Mouse (Mus musculus) lung, embryonic 14.5 days (tissue): Measurements from ENCODE around the gene Cd3e. TPM values are rescaled to one million over a fixed set of nuclear protein-coding genes. Genes with fewer than 3 reads are reported as not detected.

Experiments
- ATAC-seq: fragments of 200-750 bp; cut with Nextera tagmentation; 2 replicates; pipeline ENCODE4 v1.8.0; 2017; ENCODE audit warnings: mild to moderate bottlenecking, moderate TSS enrichment, moderate library complexity; ENCODE audit not compliant: insufficient read depth
- DNase-seq: peaks from one replicate; pipeline ENCODE4 v3.0.0-alpha.2; 2015
- H3K27ac ChIP-seq: fragments of 300-500 bp; sonication (generic); 2 replicates; pipeline ENCODE4 v1.5.1; 2014; ENCODE audit warnings: low read depth, mild to moderate bottlenecking, moderate library complexity
- H3K27me3 ChIP-seq: fragments of 300-500 bp; sonication (generic); 2 replicates; pipeline ENCODE4 v1.6.1; 2014; ENCODE audit warnings: low read length, control low read depth; ENCODE audit not compliant: insufficient read depth
- H3K36me3 ChIP-seq: fragments of 300-500 bp; sonication (generic); 2 replicates; pipeline ENCODE4 v1.6.1; 2014; ENCODE audit warnings: control low read depth; ENCODE audit not compliant: insufficient read depth
- H3K4me1 ChIP-seq: fragments of 300-500 bp; sonication (generic); 2 replicates; pipeline ENCODE4 v1.6.1; 2014; ENCODE audit warnings: antibody characterized with exemption, control low read depth; ENCODE audit not compliant: insufficient read depth
- H3K4me2 ChIP-seq: fragments of 300-500 bp; sonication (generic); 2 replicates; pipeline ENCODE4 v1.6.1; 2014; ENCODE audit warnings: mild to moderate bottlenecking
- H3K4me3 ChIP-seq: fragments of 300-500 bp; sonication (generic); 2 replicates; pipeline ENCODE4 v1.5.1; 2014; ENCODE audit warnings: low read depth, low read length
- H3K9ac ChIP-seq: fragments of 300-500 bp; sonication (generic); 2 replicates; pipeline ENCODE4 v1.6.1; 2014
- H3K9me3 ChIP-seq: fragments of 300-500 bp; sonication (generic); 2 replicates; pipeline ENCODE4 v1.6.1; 2016; ENCODE audit warnings: low read depth, low read length, control low read depth
- CTCF ChIP-seq: IDR thresholded peaks from 2 replicates; pipeline ENCODE4 v1.5.1; 2016; ENCODE audit warnings: antibody characterized with exemption, low read depth
- WGBS: fragments of 180-500 bp; shearing (Covaris S2); extraction: QIAGEN DNeasy Blood & Tissue Kit; methylation state at CpG from one replicate; pipeline ENCODE4 v1.1.7; 2014; 5-methylcytosine and 5-hydroxymethylcytosine counted together
- polyA plus RNA-seq: library from polyadenylated mRNA; unstranded; fragments of >200 nt; fragmentation: Nextera tagmentation; extraction: Ambion mirVana; gene quantifications from 2 replicates; pipeline ENCODE4 v1.2.1, GENCODE M21; 2014

Gene Cd3e
- polyA plus RNA-seq, 1 experiment from 2014 or later = not detected

- 67% methylated on average over 3 of the region's 3 CpGs for WGBS
- no peak overlapping the region for H3K27ac ChIP-seq
- H3K4me3 ChIP-seq = no peak overlapping the region
- H3K4me2 ChIP-seq = no peak overlapping the region
- no peaks in the 10 kb centered on the region; the same call in 1 of the 2 replicates for H3K27me3 ChIP-seq
- no peak overlapping the region for H3K9ac ChIP-seq
- ATAC-seq (no peak), DNase-seq (no peak)
- H3K36me3 ChIP-seq = no peaks in the 10 kb centered on the region
- no peaks in the 10 kb centered on the region for H3K9me3 ChIP-seq
- no peak for TF ChIP-seq CTCF
- H3K4me1 ChIP-seq = no peaks in the 10 kb centered on the region
Observed at GRCm38 (mm10) chr9:45034526-45034925, 25.1 kb upstream of the Cd3e start.

GRCm38 (mm10) chr9:45032261-45032660 is 22.8 kb upstream of the Cd3e start:
- Histone ChIP-seq H3K27ac (no peak overlapping the region), H3K4me2 (no peak overlapping the region), H3K36me3 (no peaks in the 10 kb centered on the region), H3K4me1 (no peaks in the 10 kb centered on the region), H3K9me3 (no peaks in the 10 kb centered on the region), H3K9ac (no peak overlapping the region), H3K4me3 (no peak overlapping the region), H3K27me3 (no peaks in the 10 kb centered on the region)
- TF ChIP-seq CTCF = no peak
- no peak for ATAC-seq
- WGBS = 46% methylated on average over 2 of the region's 2 CpGs
- no peak for DNase-seq

- WGBS = 55% methylated on average over 6 of the region's 6 CpGs
- H3K36me3 ChIP-seq = no peaks in the 10 kb centered on the region
- no peak overlapping the region for H3K9ac ChIP-seq
- no peak for ATAC-seq
- no peaks in the 10 kb centered on the region for H3K9me3 ChIP-seq
- no peak for DNase-seq
- no peak for TF ChIP-seq CTCF
- no peak overlapping the region for H3K27ac ChIP-seq
- H3K4me2 ChIP-seq = no peak overlapping the region
- no peaks in the 10 kb centered on the region for H3K4me1 ChIP-seq
- H3K27me3 ChIP-seq = no peaks in the 10 kb centered on the region
- H3K4me3 ChIP-seq = no peak overlapping the region
Observed at GRCm38 (mm10) chr9:45030341-45030740, 20.9 kb upstream of the Cd3e start.

GRCm38 (mm10) chr9:45027376-45027775 is 17.9 kb upstream of the Cd3e start:
- no peak for ATAC-seq

GRCm38 (mm10) chr9:45024187-45024586 is 14.8 kb upstream of the Cd3e start:
- no peaks in the 10 kb centered on the region for H3K9me3 ChIP-seq
- DNase-seq = no peak
- no peak for ATAC-seq
- no peak overlapping the region for H3K4me2 ChIP-seq
- WGBS = 74% methylated on average over 2 of the region's 2 CpGs
- no peak overlapping the region for H3K9ac ChIP-seq
- H3K4me3 ChIP-seq = no peak overlapping the region
- no peak for TF ChIP-seq CTCF
- no peaks in the 10 kb centered on the region for H3K36me3 ChIP-seq
- no peak overlapping the region for H3K27ac ChIP-seq
- no peaks in the 10 kb centered on the region for H3K4me1 ChIP-seq
- H3K27me3 ChIP-seq = no peaks in the 10 kb centered on the region

More at GRCm38 (mm10) chr9:45027376-45027775, 17.9 kb upstream of the Cd3e start:
- no peak for DNase-seq
- Histone ChIP-seq H3K36me3 (no peaks in the 10 kb centered on the region), H3K4me3 (no peak overlapping the region), H3K4me1 (no peaks in the 10 kb centered on the region), H3K4me2 (no peak overlapping the region), H3K27me3 (no peaks in the 10 kb centered on the region), H3K27ac (no peak overlapping the region), H3K9ac (no peak overlapping the region), H3K9me3 (no peaks in the 10 kb centered on the region)
- TF ChIP-seq CTCF = no peak
- 52% methylated on average over 8 of the region's 8 CpGs for WGBS

- no peak for DNase-seq
- no peak for ATAC-seq
- H3K4me3 ChIP-seq = no peak overlapping the region
- WGBS = 55% methylated on average over 3 of the region's 3 CpGs
- no peaks in the 10 kb centered on the region for H3K27me3 ChIP-seq
- TF ChIP-seq CTCF = no peak
- H3K9me3 ChIP-seq = no peaks in the 10 kb centered on the region
- no peak overlapping the region for H3K9ac ChIP-seq
- H3K4me1 ChIP-seq = no peaks in the 10 kb centered on the region
- H3K36me3 ChIP-seq = no peaks in the 10 kb centered on the region
- H3K4me2 ChIP-seq = no peak overlapping the region
- no peak overlapping the region for H3K27ac ChIP-seq
Observed at GRCm38 (mm10) chr9:45023638-45024037, 14.2 kb upstream of the Cd3e start.

GRCm38 (mm10) chr9:45022800-45023199 is 13.4 kb upstream of the Cd3e start:
- no peak overlapping the region for H3K4me3 ChIP-seq
- no peaks in the 10 kb centered on the region for H3K4me1 ChIP-seq
- TF ChIP-seq CTCF = peak; percentile 85
- DNase-seq (peak; percentile 85), ATAC-seq (no peak)
- H3K36me3 ChIP-seq = no peaks in the 10 kb centered on the region
- no peaks in the 10 kb centered on the region for H3K9me3 ChIP-seq
- WGBS = 9% methylated on average over 3 of the region's 3 CpGs
- no peak overlapping the region for H3K27ac ChIP-seq
- H3K27me3 ChIP-seq = no peaks in the 10 kb centered on the region
- H3K4me2 ChIP-seq = no peak overlapping the region
- no peak overlapping the region for H3K9ac ChIP-seq

GRCm38 (mm10) chr9:45018031-45018430 is 8.6 kb upstream of the Cd3e start:
- H3K9ac ChIP-seq = no peak overlapping the region
- no peaks in the 10 kb centered on the region for H3K27me3 ChIP-seq
- DNase-seq = no peak
- no peak overlapping the region for H3K4me2 ChIP-seq
- ATAC-seq = no peak
- H3K36me3 ChIP-seq = no peaks in the 10 kb centered on the region
- TF ChIP-seq CTCF = no peak
- no peaks in the 10 kb centered on the region for H3K9me3 ChIP-seq
- 76% methylated on average over 11 of the region's 11 CpGs for WGBS
- H3K4me1 ChIP-seq = no peaks in the 10 kb centered on the region
- H3K27ac ChIP-seq = no peak overlapping the region
- H3K4me3 ChIP-seq = no peak overlapping the region
